Mouse (Mus musculus): ENCODE data around the gene Arhgap32. TPM values are rescaled to one million over a fixed set of nuclear protein-coding genes. Genes with fewer than 3 reads are reported as not detected.
A peak's percentile ranks its signal among the peaks of the same experiment; 100 is the strongest.
"Not testable (repeated sequence)": the region's sequence is repeated elsewhere in the genome, so short reads cannot be mapped to it uniquely, and the experiment has no call there.

Arhgap32 gene
- 45.4 and 48.3 TPM in 2 replicates for total RNA-seq (2021)
- long read RNA-seq, experiment 1, partial matches to known transcripts: 0 of 2 reads
- long read RNA-seq, experiment 1, other reads (novel, unspliced or antisense): 2 of 2 reads
- long read RNA-seq, experiment 2, partial matches to known transcripts: 0 of 3 reads
- long read RNA-seq, experiment 2, other reads (novel, unspliced or antisense): 3 of 3 reads

- no peak for DNase-seq
Measured at GRCm38 (mm10) chr9:32115786-32116185, at the start of gene Arhgap32. Arhgap32 (plus strand) TSS chr9:32116136.

- no peak for DNase-seq
Measured at GRCm38 (mm10) chr9:32072778-32073177, 43.2 kb upstream of the Arhgap32 start.

GRCm38 (mm10) chr9:32088106-32088776, 27.7 kb upstream of the Arhgap32 start:
- DNase-seq: no peak

GRCm38 (mm10) chr9:32088882-32089281, 27.1 kb upstream of the Arhgap32 start:
- no peak for DNase-seq

GRCm38 (mm10) chr9:32093456-32093855, 22.5 kb upstream of the Arhgap32 start:
- no peak for DNase-seq

- DNase-seq: peak; percentile 14
Measured at GRCm38 (mm10) chr9:32094351-32095120, 21.4 kb upstream of the Arhgap32 start.

GRCm38 (mm10) chr9:32095511-32095910, 20.4 kb upstream of the Arhgap32 start:
- no peak for DNase-seq

GRCm38 (mm10) chr9:32096541-32096940, 19.4 kb upstream of the Arhgap32 start:
- DNase-seq: no peak

- DNase-seq: no peak
Measured at GRCm38 (mm10) chr9:32097123-32097522, 18.8 kb upstream of the Arhgap32 start.

- no peak for DNase-seq
Measured at GRCm38 (mm10) chr9:32098425-32099155, 17.3 kb upstream of the Arhgap32 start.

GRCm38 (mm10) chr9:32100561-32100960, 15.4 kb upstream of the Arhgap32 start:
- DNase-seq: no peak

- DNase-seq: no peak
Measured at GRCm38 (mm10) chr9:32101488-32101887, 14.4 kb upstream of the Arhgap32 start.

GRCm38 (mm10) chr9:32104670-32105069, 11.3 kb upstream of the Arhgap32 start:
- DNase-seq: no peak

GRCm38 (mm10) chr9:32110376-32110775, 5.6 kb upstream of the Arhgap32 start:
- no peak for DNase-seq

- DNase-seq: no peak
Measured at GRCm38 (mm10) chr9:32116272-32116671, 336 bp downstream of the Arhgap32 start.

GRCm38 (mm10) chr9:32117876-32118275, 1.9 kb downstream of the Arhgap32 start:
- no peak for DNase-seq

- no peak for DNase-seq
Measured at GRCm38 (mm10) chr9:32118433-32118832, 2.5 kb downstream of the Arhgap32 start.

- DNase-seq: no peak
Measured at GRCm38 (mm10) chr9:32119586-32119985, 3.6 kb downstream of the Arhgap32 start.

- no peak for DNase-seq
Measured at GRCm38 (mm10) chr9:32120162-32120561, 4.2 kb downstream of the Arhgap32 start.

GRCm38 (mm10) chr9:32121271-32121670, 5.3 kb downstream of the Arhgap32 start:
- not testable (repeated sequence) for DNase-seq

GRCm38 (mm10) chr9:32136195-32136594, 20.3 kb downstream of the Arhgap32 start:
- DNase-seq: no peak

GRCm38 (mm10) chr9:32136680-32137295, 20.9 kb downstream of the Arhgap32 start:
- no peak for DNase-seq

Measured in adrenal gland, postnatal 14 days (tissue).